11 mouse cellular contexts compared by ENCODE assay signal in genomic region chr14:27379404-27379803, GRCm38 (mm10). TPM values are rescaled to one million over a fixed set of nuclear protein-coding genes. Genes with fewer than 3 reads are reported as not detected.
A peak's percentile ranks its signal among the peaks of the same experiment; 100 is the strongest.
DNase-seq lines count a peak whose midpoint lies in the region; ATAC-seq lines count a peak whose summit lies in the region.
"Had no signal": no experiment of that assay in that cellular context is flagged by ENCODE, and none has a peak within 500 bp of the region (broad histone marks: within the 10 kb centered on the region; RNA-seq: fewer than 3 reads in every experiment).

No protein-coding gene starts in this region.

- H3K27ac ChIP-seq in lung, embryonic 16.5 days (ENCODE audit: low read length), result no peak overlapping the region
- H3K27ac ChIP-seq in stomach, embryonic 16.5 days (ENCODE audit: low read length), result no peak overlapping the region; the same call in 1 of the 2 replicates
- H3K27ac ChIP-seq: heart, embryonic 13.5 days had no signal

- no peak overlapping the region for H3K9ac ChIP-seq in lung, embryonic 16.5 days (ENCODE audit: low read length)
- no peak overlapping the region for H3K9ac ChIP-seq in stomach, embryonic 16.5 days (ENCODE audit: low read length)
- H3K9ac ChIP-seq: heart, embryonic 13.5 days had no signal

- H3K4me3 ChIP-seq in lung, embryonic 16.5 days (ENCODE audit: low read length), result 0 out of 2 replicates have a peak overlapping the region, but pooled peaks have one; percentile 6
- H3K4me3 ChIP-seq in stomach, embryonic 16.5 days (replicated peaks; ENCODE audit: low read length), result peak overlapping the region; percentile 21; the same call in 1 of the 2 replicates
- H3K4me3 ChIP-seq: heart, embryonic 13.5 days had no signal

- H3K27me3 ChIP-seq in lung, embryonic 16.5 days (ENCODE audit: control insufficient read depth, insufficient read depth, low read depth, low read length), result no peaks in the 10 kb centered on the region
- H3K27me3 ChIP-seq in stomach, embryonic 16.5 days (ENCODE audit: control insufficient read depth, insufficient read depth, low read length), result no peaks in the 10 kb centered on the region
- H3K27me3 ChIP-seq: heart, embryonic 13.5 days had no signal

- no peaks in the 10 kb centered on the region for H3K4me1 ChIP-seq in lung, embryonic 16.5 days (replicated peaks; ENCODE audit: control insufficient read depth, insufficient read depth, low read length)
- H3K4me1 ChIP-seq in stomach, embryonic 16.5 days (ENCODE audit: control insufficient read depth, insufficient read depth, low read length), result no peaks in the 10 kb centered on the region

- peak overlapping the region; percentile 22; the same call in 1 of the 2 replicates for H3K4me2 ChIP-seq in lung, embryonic 16.5 days (ENCODE audit: low read depth, low read length)
- H3K4me2 ChIP-seq in stomach, embryonic 16.5 days (ENCODE audit: low read depth, low read length), result no peak overlapping the region
- H3K4me2 ChIP-seq: heart, embryonic 13.5 days; midbrain, embryonic 11.5 days had no signal

- DNase-seq in spleen, postnatal 4 days (ENCODE audit: low spot score in 2 of 2), result peak; percentile 25 to 66
- no peak for DNase-seq in spleen, adult 12 weeks (ENCODE audit: low spot score)
- peak; percentile 46 for DNase-seq in kidney, adult 9 months
- no peak for DNase-seq in urinary bladder, adult 2 months (ENCODE audit: low spot score)
- DNase-seq in urinary bladder, postnatal 36 days (ENCODE audit: low spot score in 2 of 2), result no peak
- DNase-seq in gastrocnemius, adult 8-10 months (ENCODE audit: low spot score in 2 of 2), result no peak
- DNase-seq: thymus, adult 18-20 months had no signal

- 65% methylated on average over 12 of the region's 12 CpGs for WGBS in lung, embryonic 16.5 days
- 82% methylated on average over 12 of the region's 12 CpGs for WGBS in stomach, embryonic 16.5 days

- no peaks in the 10 kb centered on the region for H3K9me3 ChIP-seq in lung, embryonic 16.5 days (ENCODE audit: control insufficient read depth, low read length)
- no peaks in the 10 kb centered on the region for H3K9me3 ChIP-seq in stomach, embryonic 16.5 days (replicated peaks; ENCODE audit: control insufficient read depth, low read length)
- H3K9me3 ChIP-seq: heart, embryonic 13.5 days had no signal

- no peak for ATAC-seq in lung, embryonic 16.5 days (ENCODE audit: low read depth)
- ATAC-seq in stomach, embryonic 16.5 days (ENCODE audit: insufficient read depth, low FRiP score), result no peak

- no peaks in the 10 kb centered on the region for H3K36me3 ChIP-seq in lung, embryonic 16.5 days (ENCODE audit: control insufficient read depth, insufficient read depth, low read length)
- no peaks in the 10 kb centered on the region for H3K36me3 ChIP-seq in stomach, embryonic 16.5 days (ENCODE audit: control insufficient read depth, insufficient read depth, low read length)

RNA-seq across cellular contexts. Expression of gene Fam208a, which starts 49.2 kb away (rescaled TPM):
- 11.2 and 14.0 TPM in 2 replicates for polyA plus RNA-seq in lung, embryonic 16.5 days (2015; fragmentation: Nextera tagmentation; extraction: Ambion mirVana)
- 10.3 and 11.2 TPM in 2 replicates for polyA plus RNA-seq in stomach, embryonic 16.5 days (2015; fragmentation: Nextera tagmentation; extraction: Ambion mirVana)
- 33.8 and 40.6 TPM in 2 replicates for polyA plus RNA-seq in urinary bladder, adult 2 months (2012; rRNA removed)
- 1 to 10 TPM; 3.1 to 4.5 (median 4.1) TPM for total RNA-seq in gastrocnemius, adult 8-10 months (2022)

Comparison
In these comparisons a context has a peak if more than half of its experiments do, and no peak if none do; other contexts are left out.
1. DNase-seq: peak in spleen, postnatal 4 days (2 of 2) and kidney, adult 9 months (single experiment); none in spleen, adult 12 weeks (single experiment), urinary bladder, adult 2 months (single experiment), urinary bladder, postnatal 36 days (0 of 2) and gastrocnemius, adult 8-10 months (0 of 2).